Mouse (Mus musculus) forebrain, embryonic 16.5 days (tissue): ENCODE measurements around the gene A730015C16Rik. TPM values are rescaled to one million over a fixed set of nuclear protein-coding genes. Genes with fewer than 3 reads are reported as not detected.

Experiments used
- ATAC-seq: fragments of 200-750 bp; cut with Nextera tagmentation; 2 replicates; pipeline ENCODE4 v1.8.0; 2017; ENCODE audit warnings: mild to moderate bottlenecking, moderate library complexity
- H3K27ac ChIP-seq: fragments of 300-500 bp; sonication (generic); 2 replicates; pipeline ENCODE4 v1.5.1; 2014; ENCODE audit warnings: low read length, control low read depth
- H3K27me3 ChIP-seq: fragments of 300-500 bp; sonication (generic); replicated peaks from 2 replicates; pipeline ENCODE4 v1.6.1; 2014; ENCODE audit warnings: low read length; ENCODE audit not compliant: control insufficient read depth, insufficient read depth
- H3K36me3 ChIP-seq: fragments of 300-500 bp; sonication (generic); 2 replicates; pipeline ENCODE4 v1.6.1; 2014; ENCODE audit not compliant: control insufficient read depth, insufficient read depth
- H3K4me1 ChIP-seq: fragments of 300-500 bp; sonication (generic); replicated peaks from 2 replicates; pipeline ENCODE4 v1.6.1; 2014; ENCODE audit warnings: low read length; ENCODE audit not compliant: control insufficient read depth, insufficient read depth
- H3K4me2 ChIP-seq: fragments of 300-500 bp; sonication (generic); 2 replicates; pipeline ENCODE4 v1.6.1; 2014; ENCODE audit warnings: mild to moderate bottlenecking, low read length, control low read depth
- H3K4me3 ChIP-seq: fragments of 300-500 bp; sonication (generic); replicated peaks from 2 replicates; pipeline ENCODE4 v1.5.1; 2014; ENCODE audit warnings: mild to moderate bottlenecking, low read length, control low read depth
- H3K9ac ChIP-seq: fragments of 300-500 bp; sonication (generic); replicated peaks from 2 replicates; pipeline ENCODE4 v1.6.1; 2014; ENCODE audit warnings: low read depth, low read length, control low read depth
- H3K9me3 ChIP-seq: fragments of 300-500 bp; sonication (generic); 2 replicates; pipeline ENCODE4 v1.6.1; 2016; ENCODE audit warnings: low read length; ENCODE audit not compliant: control insufficient read depth
- WGBS: fragments of 180-500 bp; shearing (Covaris S2); extraction: QIAGEN DNeasy Blood & Tissue Kit; methylation state at CpG from one replicate; pipeline ENCODE4 v1.1.7; 2014; 5-methylcytosine and 5-hydroxymethylcytosine counted together
- polyA plus RNA-seq: library from polyadenylated mRNA; unstranded; fragments of >200 nt; fragmentation: Nextera tagmentation; extraction: Ambion mirVana; gene quantifications from 2 replicates; pipeline ENCODE4 v1.2.1, GENCODE M21; 2015

Gene A730015C16Rik
- polyA plus RNA-seq, 1 experiment from 2014 or later = 2.0 TPM

- Histone ChIP-seq H3K36me3 (no peaks in the 10 kb centered on the region), H3K9ac (no peak overlapping the region), H3K27ac (no peak overlapping the region), H3K4me1 (no peaks in the 10 kb centered on the region), H3K27me3 (no peaks in the 10 kb centered on the region), H3K4me3 (no peak overlapping the region), H3K4me2 (no peak overlapping the region), H3K9me3 (no peaks in the 10 kb centered on the region)
- no peak for ATAC-seq
- WGBS = 56% methylated on average over 2 of the region's 2 CpGs
Measured at GRCm38 (mm10) chr4:108798083-108798830, 50.2 kb downstream of the A730015C16Rik start.

Other genes with a start within 250 kb of the A730015C16Rik start
- gene Cc2d1b, start 228.7 kb downstream of the A730015C16Rik start, polyA plus RNA-seq = 19.3 and 21.6 TPM in 2 replicates
- 1.1 and 1.6 TPM in 2 replicates for gene 3110021N24Rik, start 129.0 kb downstream of the A730015C16Rik start, polyA plus RNA-seq
- 5.8 and 6.6 TPM in 2 replicates for gene Zfyve9, start 67.8 kb downstream of the A730015C16Rik start, polyA plus RNA-seq
- gene Btf3l4, start 15.0 kb downstream of the A730015C16Rik start, polyA plus RNA-seq = 211 and 231 TPM in 2 replicates
- gene Txndc12, start 14.0 kb downstream of the A730015C16Rik start, polyA plus RNA-seq = 81.9 and 90.5 TPM in 2 replicates
- gene Kti12, start 834 bp downstream of the A730015C16Rik start, polyA plus RNA-seq = 33.7 and 34.6 TPM in 2 replicates
- 84.7 and 116 TPM in 2 replicates for gene Rab3b, start 30.4 kb upstream of the A730015C16Rik start, polyA plus RNA-seq
- 84.6 and 88.8 TPM in 2 replicates for gene Nrd1, start 152.0 kb upstream of the A730015C16Rik start, polyA plus RNA-seq